Mouse (Mus musculus): ENCODE measurements around the gene Fat1. TPM values are rescaled to one million over a fixed set of nuclear protein-coding genes. Genes with fewer than 3 reads are reported as not detected.

The Fat1 gene
- polyA plus RNA-seq, 1 experiment from 2014 or later, result 37.0 TPM

DNA sequence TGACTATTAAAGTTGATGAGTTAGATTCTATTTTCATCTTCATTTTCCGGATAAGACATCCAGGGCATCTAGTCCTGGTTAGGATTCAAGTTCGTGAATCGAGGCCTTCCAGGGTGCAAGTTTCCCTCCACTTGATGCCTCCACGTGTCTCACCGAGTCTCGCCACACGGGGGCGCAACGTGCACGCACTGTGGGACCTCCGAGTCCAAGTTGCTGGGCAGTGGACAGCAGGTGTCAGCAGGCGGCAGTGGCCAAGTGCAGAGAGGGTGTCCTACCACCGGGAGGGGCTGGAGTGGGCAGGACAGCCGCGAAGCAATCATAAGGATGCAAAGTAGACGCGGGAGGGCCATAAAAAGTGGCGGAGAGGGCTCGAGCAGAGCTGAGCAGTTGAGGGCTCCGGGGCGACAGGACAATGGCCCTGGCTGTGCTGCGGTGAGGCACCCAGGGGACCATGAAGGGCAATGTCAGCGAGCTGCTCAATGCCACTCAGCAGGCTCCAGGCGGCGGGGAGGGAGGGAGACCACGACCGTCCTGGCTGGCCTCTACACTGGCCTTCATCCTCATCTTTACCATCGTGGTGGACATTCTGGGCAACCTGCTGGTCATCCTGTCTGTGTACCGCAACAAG lies 133.6 kb downstream of the Fat1 start, which contains the start of gene Mtnr1a:
Gene Mtnr1a, plus strand, starts transcription at position 379 of the 628 bp plus-strand sequence.
- Histone ChIP-seq H3K27ac (replicated peaks; ENCODE audit: low read depth, low read length) (no peak within 1 kb of the TSS), H3K9ac (ENCODE audit: low read length) (no peak within 1 kb of the TSS), H3K36me3 (ENCODE audit: control insufficient read depth, insufficient read depth, low read length) (no peaks in the 10 kb centered on the region), H3K9me3 (ENCODE audit: control insufficient read depth, low read length) (no peaks in the 10 kb centered on the region), H3K4me1 (ENCODE audit: control insufficient read depth, insufficient read depth, low read length) (no peaks in the 10 kb centered on the region), H3K27me3 (ENCODE audit: control insufficient read depth, insufficient read depth, low read length) (no peaks in the 10 kb centered on the region), H3K4me2 (ENCODE audit: low read depth, severe bottlenecking) (peak within 1 kb of the TSS; percentile 37; the same call in 1 of the 2 replicates), H3K4me3 (ENCODE audit: low read depth, low read length) (no peak within 1 kb of the TSS)
- DNase-seq (ENCODE audit: low spot score) (peak; percentile 97), ATAC-seq (ENCODE audit: insufficient number of reproducible peaks, low FRiP score, low TSS enrichment, low read depth) (peak; percentile 79)
- 9% methylated on average over 29 of the region's 29 CpGs for WGBS

DNA sequence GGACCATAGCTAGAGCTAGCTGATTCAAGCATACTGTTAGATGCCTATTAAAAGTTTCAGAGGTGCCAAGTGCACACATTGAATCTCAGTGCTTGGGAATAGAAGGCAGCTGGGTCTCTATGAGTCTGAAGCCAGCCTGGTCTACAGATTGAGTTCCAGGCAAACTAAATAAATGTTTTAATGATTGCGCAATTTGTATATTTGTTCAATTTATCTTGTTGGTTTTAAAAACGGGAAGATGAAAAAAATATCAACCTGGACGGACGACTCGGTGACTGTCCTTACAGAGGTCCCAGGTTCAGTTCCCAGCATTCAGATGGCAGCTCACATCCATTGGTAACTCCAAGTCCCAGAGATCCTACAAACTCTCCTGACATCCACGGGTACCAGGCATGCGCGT lies 135.7 kb downstream of the Fat1 start:
- Histone ChIP-seq H3K4me3 (ENCODE audit: low read depth, low read length) (no peak overlapping the region), H3K36me3 (ENCODE audit: control insufficient read depth, insufficient read depth, low read length) (no peaks in the 10 kb centered on the region), H3K4me2 (ENCODE audit: low read depth, severe bottlenecking) (no peak overlapping the region), H3K27ac (replicated peaks; ENCODE audit: low read depth, low read length) (no peak overlapping the region), H3K9me3 (ENCODE audit: control insufficient read depth, low read length) (no peaks in the 10 kb centered on the region), H3K4me1 (ENCODE audit: control insufficient read depth, insufficient read depth, low read length) (no peaks in the 10 kb centered on the region), H3K9ac (ENCODE audit: low read length) (no peak overlapping the region), H3K27me3 (ENCODE audit: control insufficient read depth, insufficient read depth, low read length) (no peaks in the 10 kb centered on the region)
- DNase-seq (ENCODE audit: low spot score) (no peak), ATAC-seq (ENCODE audit: insufficient number of reproducible peaks, low FRiP score, low TSS enrichment, low read depth) (no peak)
- WGBS, result 92% methylated on average over 8 of the region's 8 CpGs

GRCm38 (mm10) chr8:45080850-45081249 lies 145.6 kb downstream of the Fat1 start:
- Histone ChIP-seq H3K4me3 (ENCODE audit: low read depth, low read length) (no peak overlapping the region), H3K4me2 (ENCODE audit: low read depth, severe bottlenecking) (no peak overlapping the region), H3K9me3 (ENCODE audit: control insufficient read depth, low read length) (no peaks in the 10 kb centered on the region), H3K9ac (ENCODE audit: low read length) (no peak overlapping the region), H3K27ac (replicated peaks; ENCODE audit: low read depth, low read length) (no peak overlapping the region), H3K27me3 (ENCODE audit: control insufficient read depth, insufficient read depth, low read length) (no peaks in the 10 kb centered on the region), H3K4me1 (ENCODE audit: control insufficient read depth, insufficient read depth, low read length) (no peaks in the 10 kb centered on the region), H3K36me3 (ENCODE audit: control insufficient read depth, insufficient read depth, low read length) (no peaks in the 10 kb centered on the region)
- no peak for DNase-seq (ENCODE audit: low spot score)
- WGBS, result 86% methylated on average over 3 of the region's 3 CpGs
- no peak for ATAC-seq (ENCODE audit: insufficient number of reproducible peaks, low FRiP score, low TSS enrichment, low read depth)

- Histone ChIP-seq H3K27ac (replicated peaks; ENCODE audit: low read depth, low read length) (no peak overlapping the region), H3K27me3 (ENCODE audit: control insufficient read depth, insufficient read depth, low read length) (no peaks in the 10 kb centered on the region), H3K4me2 (ENCODE audit: low read depth, severe bottlenecking) (no peak overlapping the region), H3K9me3 (ENCODE audit: control insufficient read depth, low read length) (no peaks in the 10 kb centered on the region), H3K4me3 (ENCODE audit: low read depth, low read length) (no peak overlapping the region), H3K36me3 (ENCODE audit: control insufficient read depth, insufficient read depth, low read length) (no peaks in the 10 kb centered on the region), H3K9ac (ENCODE audit: low read length) (no peak overlapping the region), H3K4me1 (ENCODE audit: control insufficient read depth, insufficient read depth, low read length) (no peaks in the 10 kb centered on the region)
- DNase-seq (ENCODE audit: low spot score) (no peak), ATAC-seq (ENCODE audit: insufficient number of reproducible peaks, low FRiP score, low TSS enrichment, low read depth) (no peak)
- 75% methylated on average over 3 of the region's 3 CpGs for WGBS
Measured at GRCm38 (mm10) chr8:45093599-45093998, 158.4 kb downstream of the Fat1 start.

Other genes starting within 250 kb of the Fat1 start
- gene Mtnr1a, start 133.7 kb downstream of the Fat1 start, polyA plus RNA-seq (2014; fragmentation: Nextera tagmentation; extraction: Ambion mirVana), result not detected in 2 replicates

All from limb, embryonic 11.5 days (tissue).